Mouse (Mus musculus): ENCODE measurements around the gene Hivep3. TPM values are rescaled to one million over a fixed set of nuclear protein-coding genes. Genes with fewer than 3 reads are reported as not detected.
A peak's percentile ranks its signal among the peaks of the same experiment; 100 is the strongest.

The Hivep3 gene
- polyA plus RNA-seq, 1 experiment from 2014 or later: 3.2 TPM

GRCm38 (mm10) chr4:119734352-119734751 lies 768 bp downstream of the Hivep3 start:
- H3K9me3 ChIP-seq: no peaks in the 10 kb centered on the region
- WGBS: 17% methylated on average over 4 of the region's 4 CpGs
- peaks cover 41% of the 10 kb centered on the region for H3K27me3 ChIP-seq (ENCODE audit: insufficient read depth, poor library complexity, severe bottlenecking)
- DNase-seq (ENCODE audit: low spot score): no peak
- no peaks in the 10 kb centered on the region for H3K36me3 ChIP-seq
- H3K27ac ChIP-seq: 0 out of 2 replicates have a peak overlapping the region, but pooled peaks have one; percentile 67
- peak overlapping the region; percentile 86 for H3K4me3 ChIP-seq
- peaks cover 12% of the 10 kb centered on the region for H3K4me1 ChIP-seq

- H3K4me1 ChIP-seq: peaks cover 15% of the 10 kb centered on the region
- DNase-seq (ENCODE audit: low spot score): no peak
- H3K4me3 ChIP-seq: no peak overlapping the region
- 42% methylated on average over 4 of the region's 4 CpGs for WGBS
- H3K27ac ChIP-seq: no peak overlapping the region
- peaks cover 52% of the 10 kb centered on the region for H3K27me3 ChIP-seq (ENCODE audit: insufficient read depth, poor library complexity, severe bottlenecking)
- H3K9me3 ChIP-seq: no peaks in the 10 kb centered on the region
- no peaks in the 10 kb centered on the region for H3K36me3 ChIP-seq
Measured at GRCm38 (mm10) chr4:119738641-119739040, 5.1 kb downstream of the Hivep3 start.

DNA sequence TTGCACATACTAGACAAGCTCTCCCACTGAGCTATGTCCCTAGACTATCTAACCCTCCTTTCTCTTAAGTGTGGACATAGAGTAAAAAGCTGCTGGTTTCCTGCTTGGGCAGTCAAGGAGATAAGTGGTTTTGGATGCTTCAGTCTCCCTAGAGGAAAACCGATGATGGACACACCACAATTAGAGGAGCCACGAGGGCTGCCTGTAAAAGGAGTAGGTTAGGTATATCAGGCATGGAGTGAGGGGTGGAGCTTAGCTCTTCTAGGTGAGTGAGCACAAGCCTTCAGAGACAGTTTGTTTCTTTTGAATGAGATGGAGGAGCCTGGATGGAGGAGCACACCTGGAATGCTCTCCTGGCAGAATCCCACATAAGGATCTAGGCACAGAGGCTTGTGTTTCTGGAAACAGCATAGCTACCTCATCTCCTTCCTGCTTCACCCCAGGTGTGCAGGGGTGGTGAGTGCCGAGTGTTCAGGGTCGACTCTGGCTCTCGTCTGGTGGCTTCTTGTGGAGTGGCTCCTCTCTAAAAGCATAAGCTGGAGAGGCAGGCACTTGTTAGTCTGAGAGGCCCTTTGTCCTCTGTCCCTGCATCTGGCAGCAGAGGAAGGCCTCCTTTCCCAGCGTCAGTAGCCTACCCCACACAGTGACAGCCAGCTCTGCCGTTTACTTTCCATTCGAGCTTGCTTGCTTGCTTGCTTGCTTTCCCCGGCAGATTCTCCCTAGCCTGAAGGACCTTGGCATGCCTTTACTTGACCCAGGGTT lies 5.9 kb downstream of the Hivep3 start:
- H3K36me3 ChIP-seq: no peaks in the 10 kb centered on the region
- H3K27ac ChIP-seq: no peak overlapping the region
- H3K27me3 ChIP-seq (ENCODE audit: insufficient read depth, poor library complexity, severe bottlenecking): peaks cover 44% of the 10 kb centered on the region
- H3K4me3 ChIP-seq: no peak overlapping the region
- peaks cover 7% of the 10 kb centered on the region for H3K4me1 ChIP-seq
- WGBS: 31% methylated on average over 9 of the region's 9 CpGs
- H3K9me3 ChIP-seq: no peaks in the 10 kb centered on the region
- no peak for DNase-seq (ENCODE audit: low spot score)

DNA sequence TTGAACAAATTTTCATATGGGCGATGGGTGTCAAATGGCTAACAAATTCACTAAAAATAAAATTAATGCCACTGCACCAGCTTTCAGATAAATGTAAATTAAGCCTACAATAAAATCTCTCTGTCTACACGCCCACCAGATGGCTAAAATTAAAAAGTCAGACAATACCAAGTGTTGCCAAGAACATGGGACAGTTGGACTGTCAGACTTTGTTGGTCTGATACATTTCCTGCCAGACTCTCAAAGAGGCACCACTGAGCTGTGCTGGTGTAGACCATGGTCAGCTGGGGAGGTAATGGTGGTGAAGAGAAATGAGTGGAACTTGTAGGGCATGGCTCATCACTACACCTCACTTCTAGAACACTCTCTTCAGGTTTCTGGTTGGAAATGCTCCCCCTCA lies 14.8 kb downstream of the Hivep3 start:
- Histone ChIP-seq H3K27ac (no peak overlapping the region), H3K27me3 (ENCODE audit: insufficient read depth, poor library complexity, severe bottlenecking) (no peaks in the 10 kb centered on the region), H3K9me3 (no peaks in the 10 kb centered on the region), H3K36me3 (no peaks in the 10 kb centered on the region), H3K4me1 (no peaks in the 10 kb centered on the region), H3K4me3 (no peak overlapping the region)
- DNase-seq (ENCODE audit: low spot score): no peak
- 83% methylated on average over 2 of the region's 2 CpGs for WGBS

DNA sequence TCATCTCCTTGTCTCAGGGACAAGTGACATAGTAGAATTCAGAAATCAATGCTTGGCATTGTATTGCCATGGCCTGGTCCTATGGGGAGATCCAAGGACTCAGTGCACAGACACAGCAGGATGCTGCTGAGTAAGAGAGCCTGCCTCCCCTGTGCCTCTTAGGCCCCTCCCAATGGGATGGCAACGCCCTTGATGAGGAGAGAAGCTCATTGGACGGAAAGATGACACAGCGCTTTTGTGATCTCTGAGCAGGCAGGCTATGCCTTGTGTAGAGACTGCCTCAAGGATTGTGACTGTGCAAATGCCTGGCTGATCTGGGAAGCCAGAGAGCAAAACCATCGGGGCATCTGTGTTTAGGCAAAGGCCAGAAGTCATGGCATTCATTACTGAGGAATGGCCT lies 16.6 kb downstream of the Hivep3 start:
- no peak overlapping the region for H3K4me3 ChIP-seq
- no peaks in the 10 kb centered on the region for H3K4me1 ChIP-seq
- no peaks in the 10 kb centered on the region for H3K36me3 ChIP-seq
- H3K9me3 ChIP-seq: no peaks in the 10 kb centered on the region
- no peak for DNase-seq (ENCODE audit: low spot score)
- WGBS: 48% methylated on average over 4 of the region's 4 CpGs
- no peak overlapping the region for H3K27ac ChIP-seq
- no peaks in the 10 kb centered on the region for H3K27me3 ChIP-seq (ENCODE audit: insufficient read depth, poor library complexity, severe bottlenecking)

- H3K4me1 ChIP-seq: no peaks in the 10 kb centered on the region
- H3K27ac ChIP-seq: no peak overlapping the region
- no peak overlapping the region for H3K4me3 ChIP-seq
- H3K27me3 ChIP-seq (ENCODE audit: insufficient read depth, poor library complexity, severe bottlenecking): no peaks in the 10 kb centered on the region
- no peak for DNase-seq (ENCODE audit: low spot score)
- no peaks in the 10 kb centered on the region for H3K9me3 ChIP-seq
- WGBS: 80% methylated on average over 6 of the region's 6 CpGs
- H3K36me3 ChIP-seq: no peaks in the 10 kb centered on the region
Measured at GRCm38 (mm10) chr4:119750681-119751211, 17.2 kb downstream of the Hivep3 start.

DNA sequence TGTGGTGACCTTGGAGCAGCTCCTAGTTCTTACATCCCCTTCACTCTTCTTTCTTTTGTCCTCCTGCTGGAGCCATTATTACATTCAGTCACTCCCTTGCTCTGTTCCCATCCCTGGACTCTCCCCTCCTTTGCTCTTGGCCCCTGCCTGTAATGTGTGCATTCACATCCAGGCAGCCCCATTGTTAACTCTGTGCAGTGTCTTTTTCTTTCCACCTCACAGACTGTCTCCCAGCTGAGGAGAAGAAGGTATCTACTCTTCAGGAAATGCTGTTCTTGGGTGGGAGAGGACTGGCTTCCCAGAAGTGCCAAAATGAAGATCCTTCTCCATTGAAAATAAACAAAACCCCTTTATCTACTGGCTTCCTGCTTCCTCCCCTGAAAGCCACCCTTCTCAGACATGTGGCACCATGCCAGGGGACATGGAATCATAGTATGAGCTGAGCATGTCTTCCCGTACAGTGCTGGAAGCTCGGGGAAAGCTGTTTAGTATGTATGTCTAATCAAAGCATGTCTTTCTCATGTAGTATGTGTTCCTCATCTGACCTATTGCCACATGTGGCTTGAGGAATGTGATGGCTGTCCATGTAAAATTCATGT lies 17.9 kb downstream of the Hivep3 start:
- Histone ChIP-seq H3K4me3 (no peak overlapping the region), H3K27ac (no peak overlapping the region), H3K36me3 (no peaks in the 10 kb centered on the region), H3K27me3 (ENCODE audit: insufficient read depth, poor library complexity, severe bottlenecking) (no peaks in the 10 kb centered on the region), H3K9me3 (no peaks in the 10 kb centered on the region), H3K4me1 (no peaks in the 10 kb centered on the region)
- no peak for DNase-seq (ENCODE audit: low spot score)
- 74% methylated on average over 2 of the region's 2 CpGs for WGBS

DNA sequence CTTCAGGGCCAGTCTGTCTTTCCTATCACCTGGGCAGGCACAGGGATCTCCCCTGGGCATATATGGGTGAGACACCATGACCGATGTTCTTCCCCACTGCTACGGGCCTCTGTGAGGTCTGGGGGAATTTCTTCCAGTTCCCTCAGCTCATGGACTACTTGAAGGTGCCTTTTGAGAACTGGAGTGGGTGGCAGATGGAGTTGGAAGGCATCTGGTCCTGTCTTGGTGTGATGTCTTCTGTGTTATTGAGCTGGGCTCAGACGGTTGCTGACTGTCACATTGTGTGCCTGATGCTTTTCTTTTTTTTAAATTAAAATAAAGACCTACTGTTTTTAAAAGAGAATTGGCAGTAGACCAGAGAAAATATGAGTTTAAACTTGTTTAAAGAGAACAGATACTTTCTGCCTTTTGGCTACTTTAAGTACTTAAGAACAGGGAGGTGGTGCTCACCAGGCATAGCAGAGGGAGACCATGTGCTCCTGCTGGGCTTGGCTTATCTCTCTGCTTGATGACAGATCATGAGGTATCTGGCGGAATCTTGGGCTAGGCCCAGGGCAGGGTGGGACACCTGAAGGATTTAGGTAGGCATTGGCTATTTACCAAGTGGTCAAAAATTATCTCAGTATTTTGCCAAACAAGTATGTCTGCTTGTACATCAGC lies 26.1 kb downstream of the Hivep3 start:
- DNase-seq (ENCODE audit: low spot score): no peak
- WGBS: 65% methylated on average over 4 of the region's 4 CpGs
- H3K4me1 ChIP-seq: no peaks in the 10 kb centered on the region
- no peak overlapping the region for H3K27ac ChIP-seq
- H3K36me3 ChIP-seq: no peaks in the 10 kb centered on the region
- no peak overlapping the region for H3K4me3 ChIP-seq
- H3K27me3 ChIP-seq (ENCODE audit: insufficient read depth, poor library complexity, severe bottlenecking): peaks cover 10% of the 10 kb centered on the region; the same call in 1 of the 2 replicates
- H3K9me3 ChIP-seq: no peaks in the 10 kb centered on the region

DNA sequence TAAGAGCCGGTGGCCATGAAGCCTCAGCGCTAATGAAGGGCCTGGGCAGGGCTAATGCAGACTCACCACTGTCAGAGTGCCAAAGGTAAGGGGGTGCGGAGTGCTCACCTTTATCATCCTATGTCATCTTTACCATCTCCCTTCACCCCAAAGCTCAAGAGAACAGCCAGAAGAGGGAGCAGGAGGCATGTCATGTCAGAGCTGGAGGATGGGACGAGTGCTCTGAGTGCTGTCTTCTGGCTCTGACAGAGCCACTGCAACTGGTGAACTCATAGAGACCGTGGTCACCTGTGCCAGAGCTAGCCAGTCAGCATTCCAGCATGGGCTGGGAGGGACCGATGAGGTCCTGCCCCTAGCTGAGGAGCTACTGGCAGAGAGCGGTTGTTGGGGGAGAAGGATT lies 27.2 kb downstream of the Hivep3 start:
- Histone ChIP-seq H3K27ac (no peak overlapping the region), H3K4me1 (no peaks in the 10 kb centered on the region), H3K36me3 (no peaks in the 10 kb centered on the region), H3K4me3 (no peak overlapping the region), H3K27me3 (ENCODE audit: insufficient read depth, poor library complexity, severe bottlenecking) (peaks cover 10% of the 10 kb centered on the region; the same call in 1 of the 2 replicates), H3K9me3 (no peaks in the 10 kb centered on the region)
- no peak for DNase-seq (ENCODE audit: low spot score)
- WGBS: 72% methylated on average over 7 of the region's 7 CpGs

DNA sequence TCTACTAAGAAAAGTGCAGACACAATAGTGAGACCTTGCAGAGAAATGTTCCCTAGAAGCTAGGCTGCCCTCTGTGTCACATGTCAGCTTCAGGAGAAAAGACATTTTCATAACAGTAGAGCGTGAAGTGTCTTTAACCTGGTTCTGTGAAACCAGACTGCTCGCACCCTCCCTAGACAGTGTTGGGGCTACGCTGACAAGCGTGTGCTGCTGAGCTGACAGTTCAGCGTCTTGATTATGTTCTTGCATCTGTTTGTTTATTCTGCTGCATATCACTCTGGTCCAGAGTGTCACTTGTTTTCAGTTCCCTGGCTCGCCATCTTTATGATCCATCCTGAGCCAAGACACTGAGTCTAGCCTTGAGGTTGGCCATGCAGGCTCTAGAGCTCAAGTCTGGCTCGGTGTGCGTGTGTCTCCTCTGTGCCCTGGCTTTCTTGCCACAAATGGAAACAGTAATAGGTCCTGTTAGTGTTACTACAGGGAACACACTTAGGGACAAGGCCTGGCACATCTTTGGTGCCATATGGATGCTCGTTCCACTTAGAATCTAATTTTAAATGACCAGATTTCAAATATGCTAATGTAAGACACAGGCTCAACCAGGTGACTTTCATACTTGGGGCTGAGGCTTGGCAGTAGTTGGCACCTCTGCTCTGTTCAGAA lies 28.0 kb downstream of the Hivep3 start:
- Histone ChIP-seq H3K9me3 (no peaks in the 10 kb centered on the region), H3K27ac (no peak overlapping the region), H3K27me3 (ENCODE audit: insufficient read depth, poor library complexity, severe bottlenecking) (peaks cover 10% of the 10 kb centered on the region; the same call in 1 of the 2 replicates), H3K4me1 (no peaks in the 10 kb centered on the region), H3K4me3 (no peak overlapping the region), H3K36me3 (no peaks in the 10 kb centered on the region)
- 82% methylated on average over 9 of the region's 9 CpGs for WGBS
- DNase-seq (ENCODE audit: low spot score): no peak

- Histone ChIP-seq H3K9me3 (no peaks in the 10 kb centered on the region), H3K4me3 (no peak overlapping the region), H3K4me1 (no peaks in the 10 kb centered on the region), H3K27me3 (ENCODE audit: insufficient read depth, poor library complexity, severe bottlenecking) (peaks cover 10% of the 10 kb centered on the region; the same call in 1 of the 2 replicates), H3K27ac (no peak overlapping the region), H3K36me3 (no peaks in the 10 kb centered on the region)
- WGBS: 81% methylated on average over 2 of the region's 2 CpGs
- DNase-seq (ENCODE audit: low spot score): no peak
Measured at GRCm38 (mm10) chr4:119762171-119762570, 28.6 kb downstream of the Hivep3 start.

- 75% methylated on average over 3 of the region's 3 CpGs for WGBS
- no peak for DNase-seq (ENCODE audit: low spot score)
- no peaks in the 10 kb centered on the region for H3K27me3 ChIP-seq (ENCODE audit: insufficient read depth, poor library complexity, severe bottlenecking)
- no peak overlapping the region for H3K27ac ChIP-seq
- no peaks in the 10 kb centered on the region for H3K4me1 ChIP-seq
- H3K4me3 ChIP-seq: no peak overlapping the region
- no peaks in the 10 kb centered on the region for H3K36me3 ChIP-seq
- no peaks in the 10 kb centered on the region for H3K9me3 ChIP-seq
Measured at GRCm38 (mm10) chr4:119768046-119768445, 34.5 kb downstream of the Hivep3 start.
